Mouse (Mus musculus) granulocyte monocyte progenitor cell, adult 5-6 weeks (primary cell): ENCODE measurements at regions not wholly inside any gene's neighbourhood (a gene's known extent, or its start where the extent isn't known, plus 50 kb on each side); places are given as distances from the start of the nearest gene placed in this dataset.

Experiments used
- ATAC-seq: replicated peaks from 2 replicates; pipeline ENCODE4 v1.8.0; 2016; ENCODE audit warnings: mild to moderate bottlenecking, moderate TSS enrichment, inconsistent platforms; ENCODE audit not compliant: poor library complexity, severe bottlenecking

DNA sequence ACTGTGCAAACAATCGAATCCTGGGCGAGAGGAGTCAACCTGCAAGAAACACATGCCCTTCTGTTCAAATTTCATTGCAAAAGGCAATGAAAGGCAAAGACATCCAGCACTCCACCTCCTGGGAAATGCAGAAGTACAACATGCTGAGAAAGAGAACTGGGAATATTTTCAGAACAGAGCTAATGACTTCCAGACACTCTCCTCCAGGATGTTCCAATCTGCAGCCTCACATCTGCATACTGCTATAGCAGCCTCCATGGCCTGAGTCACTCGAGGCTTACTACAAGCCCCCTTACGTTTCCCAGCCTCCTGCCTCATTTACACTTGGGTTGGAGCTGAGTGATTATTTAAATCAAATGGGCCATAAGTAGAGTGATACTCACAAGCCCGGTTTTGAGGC is 58.9 kb upstream of the Dcbld2 start:
- ATAC-seq: no peak

DNA sequence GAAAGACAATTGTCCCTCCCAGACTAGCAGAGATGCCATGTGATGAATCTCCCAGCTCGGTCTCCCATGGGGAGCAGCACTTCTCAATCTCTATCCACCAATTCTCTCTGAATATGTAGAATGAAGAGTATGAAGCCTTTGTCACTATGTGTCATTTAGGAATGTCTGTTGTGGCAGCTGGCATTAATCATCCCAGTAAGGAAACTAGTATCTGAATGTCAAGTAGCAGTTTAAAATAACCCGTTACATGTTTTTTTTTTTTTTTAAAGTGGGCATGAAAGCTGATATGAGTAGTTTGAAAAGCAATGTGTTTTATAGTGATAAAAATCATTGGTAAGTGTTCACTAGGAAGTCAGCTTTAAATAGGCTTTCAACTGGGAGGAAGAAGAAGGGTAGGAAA is 58.4 kb upstream of the Dcbld2 start:
- no peak for ATAC-seq

DNA sequence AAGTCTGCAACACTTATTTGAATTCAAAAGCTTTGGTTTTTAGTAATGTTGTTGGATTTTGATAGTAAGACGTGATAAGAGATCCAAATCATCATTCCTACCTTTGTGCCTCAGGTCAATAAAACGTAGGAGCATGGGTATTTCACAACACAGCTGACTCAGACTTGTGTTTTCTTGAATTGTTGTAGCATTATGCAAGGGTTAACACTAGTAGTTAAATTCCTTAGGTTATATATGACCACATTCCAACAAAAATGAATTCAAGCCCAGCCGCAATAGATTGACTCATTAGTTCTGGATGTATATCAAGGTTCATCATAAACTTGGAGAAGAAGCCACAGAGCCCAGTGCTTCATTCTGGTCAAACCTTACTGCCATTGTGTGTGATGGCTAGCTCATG is 56.1 kb upstream of the Dcbld2 start:
- no peak for ATAC-seq

DNA sequence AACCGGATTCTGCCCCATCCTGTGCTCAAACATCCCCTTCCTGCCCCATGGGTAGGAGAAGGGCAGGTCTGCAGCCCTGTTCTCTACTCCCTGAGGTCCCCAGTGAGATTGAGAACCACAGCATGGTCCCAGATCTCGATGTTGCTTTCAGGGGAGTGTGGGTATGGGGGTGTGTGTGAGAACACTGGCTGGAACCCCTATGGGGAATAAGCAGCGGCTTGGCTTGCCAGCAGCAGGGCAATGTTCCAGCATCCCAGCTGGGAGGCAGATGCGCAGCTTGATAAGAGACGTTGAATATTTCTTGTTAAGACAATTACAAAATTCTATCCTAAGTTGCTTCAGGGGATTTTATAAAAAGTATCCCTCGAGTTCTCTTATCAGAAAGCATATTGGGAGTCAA is 53.7 kb upstream of the Dcbld2 start:
- no peak for ATAC-seq
